Comparison of ENCODE assay signal across 8 mouse cellular contexts in genomic region chr3:90220531-90220951, GRCm38 (mm10). TPM values are rescaled to one million over a fixed set of nuclear protein-coding genes. Genes with fewer than 3 reads are reported as not detected.
A peak's percentile ranks its signal among the peaks of the same experiment; 100 is the strongest.
DNase-seq lines count a peak whose midpoint lies in the region; ATAC-seq lines count a peak whose summit lies in the region.

No protein-coding gene starts in this region.

- H3K4me2 ChIP-seq in forebrain, embryonic 12.5 days: peak overlapping the region; percentile 69
- peak overlapping the region; percentile 78 for H3K4me2 ChIP-seq in heart, embryonic 16.5 days (ENCODE audit: low read depth, low read length)
- peak overlapping the region; percentile 77 for H3K4me2 ChIP-seq in lung, embryonic 15.5 days

- WGBS in forebrain, embryonic 12.5 days: 0% methylated on average over 20 of the region's 20 CpGs
- 0% methylated on average over 15 of the region's 20 CpGs for WGBS in heart, embryonic 16.5 days
- WGBS in lung, embryonic 15.5 days: under 1% methylated on average over 18 of the region's 20 CpGs

- H3K27me3 ChIP-seq in forebrain, embryonic 12.5 days: no peaks in the 10 kb centered on the region
- H3K27me3 ChIP-seq in heart, embryonic 16.5 days (ENCODE audit: control insufficient read depth, insufficient read depth, low read length): no peaks in the 10 kb centered on the region
- no peaks in the 10 kb centered on the region for H3K27me3 ChIP-seq in lung, embryonic 15.5 days

- peaks cover 18% of the 10 kb centered on the region for H3K4me1 ChIP-seq in forebrain, embryonic 12.5 days
- peaks cover 5% of the 10 kb centered on the region; the same call in 1 of the 2 replicates for H3K4me1 ChIP-seq in heart, embryonic 16.5 days (ENCODE audit: control insufficient read depth, insufficient read depth, low read length)
- peaks cover 21% of the 10 kb centered on the region for H3K4me1 ChIP-seq in lung, embryonic 15.5 days

- H3K4me3 ChIP-seq in forebrain, embryonic 12.5 days (replicated peaks): peak overlapping the region; percentile 45
- H3K4me3 ChIP-seq in heart, embryonic 16.5 days (ENCODE audit: low read length): peak overlapping the region; percentile 64
- peak overlapping the region; percentile 55 for H3K4me3 ChIP-seq in lung, embryonic 15.5 days

- DNase-seq in MN1 (ENCODE audit: low spot score): peak; percentile 72
- peak; percentile 56 for DNase-seq in cerebellum, adult 11-12 months
- peak; percentile 85 to 92 for DNase-seq in kidney, postnatal 25 days
- peak; percentile 72 for DNase-seq in ovary, postnatal 10 days (ENCODE audit: low spot score)
- DNase-seq in urinary bladder, postnatal 36 days (ENCODE audit: low spot score in 2 of 2): peak; percentile 70 to 86

- H3K36me3 ChIP-seq in forebrain, embryonic 12.5 days (replicated peaks): peaks cover 13% of the 10 kb centered on the region
- H3K36me3 ChIP-seq in heart, embryonic 16.5 days (ENCODE audit: control insufficient read depth, insufficient read depth): peaks cover 10% of the 10 kb centered on the region
- peaks cover 21% of the 10 kb centered on the region for H3K36me3 ChIP-seq in lung, embryonic 15.5 days

- H3K9me3 ChIP-seq in forebrain, embryonic 12.5 days: no peaks in the 10 kb centered on the region
- H3K9me3 ChIP-seq in heart, embryonic 16.5 days (replicated peaks; ENCODE audit: control insufficient read depth, low read length): no peaks in the 10 kb centered on the region
- no peaks in the 10 kb centered on the region for H3K9me3 ChIP-seq in lung, embryonic 15.5 days

- peak; percentile 76 for ATAC-seq in forebrain, embryonic 12.5 days (ENCODE audit: low FRiP score)
- ATAC-seq in heart, embryonic 16.5 days (replicated peaks; ENCODE audit: extremely low read depth, insufficient read depth, low FRiP score): peak; percentile 86
- ATAC-seq in lung, embryonic 15.5 days (ENCODE audit: borderline replicate concordance, extremely low read depth, low FRiP score, low TSS enrichment): peak; percentile 91

- peak overlapping the region; percentile 61 for H3K27ac ChIP-seq in forebrain, embryonic 12.5 days
- peak overlapping the region; percentile 85 for H3K27ac ChIP-seq in heart, embryonic 16.5 days (ENCODE audit: low read length)
- H3K27ac ChIP-seq in lung, embryonic 15.5 days: peak overlapping the region; percentile 91

- peak overlapping the region; percentile 63 for H3K9ac ChIP-seq in forebrain, embryonic 12.5 days
- H3K9ac ChIP-seq in heart, embryonic 16.5 days (ENCODE audit: low read length): peak overlapping the region; percentile 80
- peak overlapping the region; percentile 65 for H3K9ac ChIP-seq in lung, embryonic 15.5 days

RNA-seq across cellular contexts. Expression of gene Rab13, which starts 7.0 kb away (rescaled TPM):
- 22.6 and 23.3 TPM in 2 replicates for polyA plus RNA-seq in forebrain, embryonic 12.5 days (2016; fragmentation: Nextera tagmentation; extraction: Ambion mirVana)
- 21.1 and 22.5 TPM in 2 replicates for polyA plus RNA-seq in heart, embryonic 16.5 days (2015; fragmentation: Nextera tagmentation; extraction: Ambion mirVana)
- polyA plus RNA-seq in lung, embryonic 15.5 days (2015; fragmentation: Nextera tagmentation; extraction: Ambion mirVana): 35.8 and 40.0 TPM in 2 replicates

RNA-seq across cellular contexts. Expression of gene Rps27, which starts 7.1 kb away (rescaled TPM):
- polyA plus RNA-seq in forebrain, embryonic 12.5 days (2016; fragmentation: Nextera tagmentation; extraction: Ambion mirVana): 943 and 1,078 TPM in 2 replicates
- 468 and 790 TPM in 2 replicates for polyA plus RNA-seq in heart, embryonic 16.5 days (2015; fragmentation: Nextera tagmentation; extraction: Ambion mirVana)
- 1,416 and 1,510 TPM in 2 replicates for polyA plus RNA-seq in lung, embryonic 15.5 days (2015; fragmentation: Nextera tagmentation; extraction: Ambion mirVana)

RNA-seq across cellular contexts. Expression of gene Jtb, which starts 10.9 kb away (rescaled TPM):
- 93.8 and 100.0 TPM in 2 replicates for polyA plus RNA-seq in forebrain, embryonic 12.5 days (2016; fragmentation: Nextera tagmentation; extraction: Ambion mirVana)
- 84.2 and 89.6 TPM in 2 replicates for polyA plus RNA-seq in heart, embryonic 16.5 days (2015; fragmentation: Nextera tagmentation; extraction: Ambion mirVana)
- 90.2 and 100 TPM in 2 replicates for polyA plus RNA-seq in lung, embryonic 15.5 days (2015; fragmentation: Nextera tagmentation; extraction: Ambion mirVana)

RNA-seq across cellular contexts. Expression of gene Creb3l4, which starts 22.8 kb away (rescaled TPM):
- 5.3 and 5.5 TPM in 2 replicates for polyA plus RNA-seq in forebrain, embryonic 12.5 days (2016; fragmentation: Nextera tagmentation; extraction: Ambion mirVana)
- 2.2 and 3.1 TPM in 2 replicates for polyA plus RNA-seq in heart, embryonic 16.5 days (2015; fragmentation: Nextera tagmentation; extraction: Ambion mirVana)
- 6.0 and 6.3 TPM in 2 replicates for polyA plus RNA-seq in lung, embryonic 15.5 days (2015; fragmentation: Nextera tagmentation; extraction: Ambion mirVana)

RNA-seq across cellular contexts. Expression of gene Slc39a1, which starts 27.4 kb away (rescaled TPM):
- polyA plus RNA-seq in forebrain, embryonic 12.5 days (2016; fragmentation: Nextera tagmentation; extraction: Ambion mirVana): 32.8 and 42.8 TPM in 2 replicates
- 61.5 and 86.3 TPM in 2 replicates for polyA plus RNA-seq in heart, embryonic 16.5 days (2015; fragmentation: Nextera tagmentation; extraction: Ambion mirVana)
- 94.7 and 102 TPM in 2 replicates for polyA plus RNA-seq in lung, embryonic 15.5 days (2015; fragmentation: Nextera tagmentation; extraction: Ambion mirVana)

Comparison
In these comparisons a context has a peak if more than half of its experiments do, and no peak if none do; other contexts are left out.
1. Peak in every context shown above with its lines: DNase-seq, ATAC-seq, H3K4me3 ChIP-seq and H3K27ac ChIP-seq.